In the genomic region with DNA sequence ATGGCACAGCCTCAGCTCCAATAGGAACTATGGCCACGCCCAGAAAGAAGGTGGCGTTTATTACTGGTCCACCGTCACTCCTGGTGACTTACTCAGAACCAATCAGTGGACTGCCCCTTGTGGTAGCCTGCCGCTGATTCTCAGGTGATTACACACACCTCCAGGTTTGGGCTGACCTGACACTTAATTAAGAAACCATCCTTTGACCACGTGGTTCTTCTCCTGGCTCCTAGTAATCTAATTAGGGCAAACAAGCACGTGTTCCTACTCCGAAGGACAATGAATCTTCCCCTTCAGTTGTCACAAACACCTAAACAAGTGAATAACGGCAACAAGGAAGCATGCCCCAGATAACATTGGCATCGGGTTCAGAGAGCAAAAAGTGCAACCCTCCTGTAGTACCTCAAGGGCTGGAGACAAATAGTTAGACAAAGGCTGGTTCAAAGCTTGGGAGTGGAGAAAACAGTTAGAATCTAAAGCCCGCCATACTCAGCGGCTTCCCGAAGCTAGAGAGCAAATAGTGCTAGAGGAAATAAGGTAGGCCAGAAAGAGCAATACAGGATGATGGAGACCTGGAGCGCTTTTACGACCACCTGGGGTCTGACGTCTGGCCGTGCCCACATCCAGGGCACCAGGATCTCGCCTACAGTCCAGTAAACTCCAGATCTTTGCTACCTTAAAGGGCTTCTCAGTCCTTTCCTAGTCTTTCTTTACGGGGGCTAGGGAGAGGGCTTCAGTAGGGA, we compare ENCODE assay signal across 8 mouse cellular contexts. TPM values are rescaled to one million over a fixed set of nuclear protein-coding genes. Genes with fewer than 3 reads are reported as not detected.
DNase-seq lines count a peak whose midpoint lies in the region; ATAC-seq and TF ChIP-seq lines count a peak whose summit lies in the region.

No protein-coding gene starts in this region.

- H3K4me1 ChIP-seq in CH12.LX (ENCODE audit: control insufficient read depth in 1 of 2, insufficient read depth in 2 of 2), result peaks cover 0 to 54% of the 10 kb centered on the region in 2 experiments; a peak in 2 of 4 replicates
- H3K4me1 ChIP-seq in embryonic facial prominence, embryonic 14.5 days (ENCODE audit: control insufficient read depth, insufficient read depth, low read length), result peaks cover 8% of the 10 kb centered on the region; the same call in 1 of the 2 replicates
- peaks cover 13% of the 10 kb centered on the region for H3K4me1 ChIP-seq in heart, embryonic 15.5 days (replicated peaks)
- peaks cover 15% of the 10 kb centered on the region for H3K4me1 ChIP-seq in liver, postnatal 0 days (ENCODE audit: insufficient read depth)
- H3K4me1 ChIP-seq in neural tube, embryonic 13.5 days (replicated peaks), result peaks cover 23% of the 10 kb centered on the region

- WGBS in embryonic facial prominence, embryonic 14.5 days, result 0% methylated on average over 18 of the region's 18 CpGs
- under 1% methylated on average over 18 of the region's 18 CpGs for WGBS in heart, embryonic 15.5 days
- WGBS in liver, postnatal 0 days (ENCODE audit: insufficient replicate concordance), result 1% methylated on average over 18 of the region's 18 CpGs
- under 1% methylated on average over 18 of the region's 18 CpGs for WGBS in neural tube, embryonic 13.5 days

- TF ChIP-seq RAD21 in CH12.LX (IDR thresholded peaks at IDR 0.05; ENCODE audit: low read depth, low read length), result no peak

- H3K27me3 ChIP-seq in CH12.LX (replicated peaks), result no peaks in the 10 kb centered on the region
- H3K27me3 ChIP-seq in embryonic facial prominence, embryonic 14.5 days (replicated peaks; ENCODE audit: control insufficient read depth, insufficient read depth, low read length), result no peaks in the 10 kb centered on the region
- no peaks in the 10 kb centered on the region for H3K27me3 ChIP-seq in heart, embryonic 15.5 days
- no peaks in the 10 kb centered on the region for H3K27me3 ChIP-seq in liver, postnatal 0 days (ENCODE audit: insufficient read depth, low read length)
- no peaks in the 10 kb centered on the region for H3K27me3 ChIP-seq in neural tube, embryonic 13.5 days

- peaks cover 13% of the 10 kb centered on the region for H3K79me2 ChIP-seq in CH12.LX (replicated peaks; ENCODE audit: control insufficient read depth, extremely low read depth, insufficient read depth, poor library complexity, severe bottlenecking)

- dilution Hi-C loops in CH12.LX (cut with MboI; ENCODE audit: extremely low pct_ligation_motif_present, extremely low pct_unique_long_range_greater_than_20kb, low sequenced_read_pairs), result no loop called here

- DNase-seq in CH12.LX (ENCODE audit: extremely low read depth), result peak; percentile 94
- DNase-seq in adrenal gland, postnatal 36 days, result peak; percentile 63 to 70
- peak; percentile 93 for DNase-seq in embryonic facial prominence, embryonic 14.5 days (ENCODE audit: low spot score)
- DNase-seq in kidney, postnatal 36 days, result peak; percentile 69 to 72
- DNase-seq in liver, postnatal 0 days, result peak; percentile 82
- DNase-seq in testis, postnatal 14 days (ENCODE audit: low spot score), result peak; percentile 62

- H3K36me3 ChIP-seq in CH12.LX (replicated peaks in 1 of 2; ENCODE audit: control insufficient read depth in 1 of 2, insufficient read depth in 1 of 2, low read length in 1 of 2), result peaks cover 18 to 41% of the 10 kb centered on the region in 2 experiments
- H3K36me3 ChIP-seq in embryonic facial prominence, embryonic 14.5 days (ENCODE audit: control insufficient read depth, insufficient read depth, low read length), result peaks cover 25% of the 10 kb centered on the region
- peaks cover 22% of the 10 kb centered on the region for H3K36me3 ChIP-seq in heart, embryonic 15.5 days
- peaks cover 26% of the 10 kb centered on the region for H3K36me3 ChIP-seq in liver, postnatal 0 days (replicated peaks; ENCODE audit: insufficient read depth, low read length)
- H3K36me3 ChIP-seq in neural tube, embryonic 13.5 days, result peaks cover 24% of the 10 kb centered on the region

- in situ Hi-C loops in CH12.LX (cut with MboI; ENCODE audit: low pct_ligation_motif_present, low pct_unique_long_range_greater_than_20kb, low sequenced_read_pairs), result loop anchor here (5.0 kb wide), 1 partner anchor 71 kb away; no protein-coding TSS in a partner anchor

- TF ChIP-seq CTCF in CH12.LX (conservative IDR thresholded peaks at IDR 0.05 in 1 of 2, IDR thresholded peaks at IDR 0.05 in 1 of 2; ENCODE audit: low read depth in 2 of 2, low read length in 2 of 2), result no peak
- peak; percentile 40; the same call in 1 of the 2 replicates for TF ChIP-seq CTCF in liver, postnatal 0 days (IDR thresholded peaks at IDR 0.05; ENCODE audit: low read depth)

- H3K4me2 ChIP-seq in CH12.LX (ENCODE audit: insufficient read depth, low read depth, poor library complexity, severe bottlenecking), result peak overlapping the region; percentile 93
- peak overlapping the region; percentile 86 for H3K4me2 ChIP-seq in embryonic facial prominence, embryonic 14.5 days (ENCODE audit: low read depth, low read length)
- H3K4me2 ChIP-seq in heart, embryonic 15.5 days, result peak overlapping the region; percentile 73
- peak overlapping the region; percentile 93 for H3K4me2 ChIP-seq in liver, postnatal 0 days (ENCODE audit: low read depth, low read length)
- H3K4me2 ChIP-seq in neural tube, embryonic 13.5 days, result peak overlapping the region; percentile 86

- peak overlapping the region; percentile 77 for H3K9ac ChIP-seq in CH12.LX (ENCODE audit: insufficient read depth, low read depth)
- H3K9ac ChIP-seq in embryonic facial prominence, embryonic 14.5 days (ENCODE audit: low read depth, low read length), result peak overlapping the region; percentile 78
- peak overlapping the region; percentile 53 for H3K9ac ChIP-seq in heart, embryonic 15.5 days
- peak overlapping the region; percentile 70 for H3K9ac ChIP-seq in liver, postnatal 0 days (replicated peaks)
- H3K9ac ChIP-seq in neural tube, embryonic 13.5 days, result peak overlapping the region; percentile 79

- peak overlapping the region; percentile 72 to 82 (median 75) for H3K4me3 ChIP-seq in CH12.LX (replicated peaks in 1 of 3; ENCODE audit: low read depth in 2 of 3, low read length in 2 of 3, poor library complexity in 1 of 3)
- H3K4me3 ChIP-seq in embryonic facial prominence, embryonic 14.5 days (ENCODE audit: low read depth, low read length), result peak overlapping the region; percentile 68
- H3K4me3 ChIP-seq in heart, embryonic 15.5 days, result peak overlapping the region; percentile 64
- peak overlapping the region; percentile 74 for H3K4me3 ChIP-seq in liver, postnatal 0 days (ENCODE audit: low read depth, low read length)
- H3K4me3 ChIP-seq in neural tube, embryonic 13.5 days, result peak overlapping the region; percentile 53

- TF ChIP-seq EP300 in CH12.LX (IDR thresholded peaks at IDR 0.05; ENCODE audit: low read length), result no peak
- TF ChIP-seq EP300 in liver, postnatal 0 days (IDR thresholded peaks at IDR 0.05; ENCODE audit: low read depth), result no peak

- H3K27ac ChIP-seq in CH12.LX (ENCODE audit: insufficient read depth, low read depth), result no peak overlapping the region
- peak overlapping the region; percentile 45; the same call in 1 of the 2 replicates for H3K27ac ChIP-seq in embryonic facial prominence, embryonic 14.5 days (replicated peaks; ENCODE audit: low read depth, low read length)
- H3K27ac ChIP-seq in heart, embryonic 15.5 days, result peak overlapping the region; percentile 39; the same call in 1 of the 2 replicates
- H3K27ac ChIP-seq in liver, postnatal 0 days (ENCODE audit: low read depth), result peak overlapping the region; percentile 80
- H3K27ac ChIP-seq in neural tube, embryonic 13.5 days (replicated peaks), result peak overlapping the region; percentile 75

- H3K9me3 ChIP-seq in CH12.LX (replicated peaks; ENCODE audit: low read length), result no peaks in the 10 kb centered on the region
- H3K9me3 ChIP-seq in embryonic facial prominence, embryonic 14.5 days (ENCODE audit: control insufficient read depth, low read length), result no peaks in the 10 kb centered on the region
- no peaks in the 10 kb centered on the region for H3K9me3 ChIP-seq in heart, embryonic 15.5 days (replicated peaks)
- no peaks in the 10 kb centered on the region for H3K9me3 ChIP-seq in liver, postnatal 0 days (ENCODE audit: low read length)
- no peaks in the 10 kb centered on the region for H3K9me3 ChIP-seq in neural tube, embryonic 13.5 days

- ATAC-seq in embryonic facial prominence, embryonic 14.5 days (ENCODE audit: low read depth), result peak; percentile 91
- ATAC-seq in heart, embryonic 15.5 days (replicated peaks; ENCODE audit: insufficient number of reproducible peaks, insufficient read depth, low FRiP score, low read depth), result peak; percentile 76; the same call in 1 of the 2 replicates
- ATAC-seq in liver, postnatal 0 days, result peak; percentile 95
- ATAC-seq in neural tube, embryonic 13.5 days (ENCODE audit: low read depth), result peak; percentile 93

- peak; percentile 49 for TF ChIP-seq POLR2A in CH12.LX (IDR thresholded peaks at IDR 0.05; ENCODE audit: low read depth, low read length)

RNA-seq across cellular contexts. Expression of a gene that starts 1.0 kb away (rescaled TPM):
- total RNA-seq in CH12.LX (2012; rRNA removed) (47.4 and 47.5 TPM in 2 replicates), CH12.LX (2014; rRNA removed) (88.5 and 121 TPM in 2 replicates)
- 46.3 and 50.3 TPM in 2 replicates for polyA plus RNA-seq in CH12.LX (2012; ENCODE audit: insufficient read length, low read depth)
- total RNA-seq in adrenal gland, postnatal 36 days (2021), result 10 to 100 TPM; 18.5 to 28.2 TPM
- polyA plus RNA-seq in embryonic facial prominence, embryonic 14.5 days (2014; fragmentation: Nextera tagmentation; extraction: Ambion mirVana), result 25.7 and 27.9 TPM in 2 replicates
- polyA plus RNA-seq in heart, embryonic 15.5 days (2015; fragmentation: Nextera tagmentation; extraction: Ambion mirVana), result 12.8 and 15.2 TPM in 2 replicates
- polyA plus RNA-seq in liver, postnatal 0 days (2015; fragmentation: Nextera tagmentation; extraction: Ambion mirVana), result 8.0 and 8.8 TPM in 2 replicates
- polyA plus RNA-seq in neural tube, embryonic 13.5 days (2015; fragmentation: Nextera tagmentation; extraction: Ambion mirVana), result 24.4 and 25.9 TPM in 2 replicates

RNA-seq across cellular contexts. Expression of a gene that starts 17.6 kb away (rescaled TPM):
- total RNA-seq in CH12.LX (2012; rRNA removed) (5.2 and 6.3 TPM in 2 replicates), CH12.LX (2014; rRNA removed) (5.9 and 6.5 TPM in 2 replicates)
- polyA plus RNA-seq in CH12.LX (2012; ENCODE audit: insufficient read length, low read depth), result 10.7 and 11.0 TPM in 2 replicates
- under 1 TPM; 0.43 TPM for total RNA-seq in adrenal gland, postnatal 36 days (2021)
- 6.8 and 6.9 TPM in 2 replicates for polyA plus RNA-seq in embryonic facial prominence, embryonic 14.5 days (2014; fragmentation: Nextera tagmentation; extraction: Ambion mirVana)
- 0.67 and 1.2 TPM in 2 replicates for polyA plus RNA-seq in heart, embryonic 15.5 days (2015; fragmentation: Nextera tagmentation; extraction: Ambion mirVana)
- polyA plus RNA-seq in liver, postnatal 0 days (2015; fragmentation: Nextera tagmentation; extraction: Ambion mirVana), result 1.6 and 1.8 TPM in 2 replicates
- polyA plus RNA-seq in neural tube, embryonic 13.5 days (2015; fragmentation: Nextera tagmentation; extraction: Ambion mirVana), result 0.88 and 1.1 TPM in 2 replicates

RNA-seq across cellular contexts. Expression of a gene that starts 18.6 kb away (rescaled TPM):
- 69.4 and 70.3 TPM in 2 replicates for total RNA-seq in CH12.LX (2012; rRNA removed)
- total RNA-seq in CH12.LX (2014; rRNA removed), result 90.8 and 96.4 TPM in 2 replicates
- 68.1 and 84.3 TPM in 2 replicates for polyA plus RNA-seq in CH12.LX (2012; ENCODE audit: insufficient read length, low read depth)
- 100 to 1,000 TPM; 111 to 131 TPM for total RNA-seq in adrenal gland, postnatal 36 days (2021)
- 86.7 and 91.5 TPM in 2 replicates for polyA plus RNA-seq in embryonic facial prominence, embryonic 14.5 days (2014; fragmentation: Nextera tagmentation; extraction: Ambion mirVana)
- 83.9 and 86.6 TPM in 2 replicates for polyA plus RNA-seq in heart, embryonic 15.5 days (2015; fragmentation: Nextera tagmentation; extraction: Ambion mirVana)
- polyA plus RNA-seq in liver, postnatal 0 days (2015; fragmentation: Nextera tagmentation; extraction: Ambion mirVana), result 40.9 and 43.5 TPM in 2 replicates
- polyA plus RNA-seq in neural tube, embryonic 13.5 days (2015; fragmentation: Nextera tagmentation; extraction: Ambion mirVana), result 201 and 207 TPM in 2 replicates
